In genomic region chr17:29251006-29251405, GRCm38 (mm10) we compare ENCODE assay signal across 8 mouse cellular contexts. TPM values are rescaled to one million over a fixed set of nuclear protein-coding genes. Genes with fewer than 3 reads are reported as not detected.
DNase-seq lines count a peak whose midpoint lies in the region; ATAC-seq and TF ChIP-seq lines count a peak whose summit lies in the region.
"Not testable (repeated sequence)": the region's sequence is repeated elsewhere in the genome, so short reads cannot be mapped to it uniquely, and the experiment has no call there.

No protein-coding gene starts in this region.

- H3K4me3 ChIP-seq in heart, embryonic 10.5 days; heart, embryonic 13.5 days; heart, embryonic 16.5 days (ENCODE audit: low read length); lung, embryonic 14.5 days (ENCODE audit: low read depth, low read length); lung, postnatal 0 days (ENCODE audit: low read depth, low read length): not testable (repeated sequence)

- DNase-seq in brain, adult 2 months (ENCODE audit: low read depth, low spot score) = peak; percentile 73
- DNase-seq in heart, embryonic 10.5 days (ENCODE audit: low spot score); lung, embryonic 14.5 days; lung, postnatal 0 days (ENCODE audit: low spot score): not testable (repeated sequence)
- DNase-seq in layer of hippocampus, adult 9-11 months = peak; percentile 35
- DNase-seq in right cerebral cortex, adult 18-20 months = peak; percentile 60

- not testable (repeated sequence) for H3K27me3 ChIP-seq in heart, embryonic 10.5 days (ENCODE audit: insufficient read depth, poor library complexity, severe bottlenecking); heart, embryonic 13.5 days (replicated peaks); heart, embryonic 16.5 days (ENCODE audit: control insufficient read depth, insufficient read depth, low read length); lung, embryonic 14.5 days (ENCODE audit: insufficient read depth, low read length); lung, postnatal 0 days (replicated peaks; ENCODE audit: insufficient read depth, low read length)

- peaks cover 73% of the 10 kb centered on the region for H3K4me1 ChIP-seq in heart, embryonic 10.5 days
- H3K4me1 ChIP-seq in heart, embryonic 13.5 days = peaks cover 98% of the 10 kb centered on the region
- peaks cover 89% of the 10 kb centered on the region for H3K4me1 ChIP-seq in heart, embryonic 16.5 days (ENCODE audit: control insufficient read depth, insufficient read depth, low read length)
- H3K4me1 ChIP-seq in lung, embryonic 14.5 days (ENCODE audit: insufficient read depth) = peaks cover 14% of the 10 kb centered on the region
- peaks cover 13% of the 10 kb centered on the region for H3K4me1 ChIP-seq in lung, postnatal 0 days (ENCODE audit: insufficient read depth, low read depth, low read length)

- 90% methylated on average over 14 of the region's 14 CpGs for WGBS in heart, embryonic 10.5 days
- WGBS in heart, embryonic 13.5 days = 58% methylated on average over 14 of the region's 14 CpGs
- 57% methylated on average over 14 of the region's 14 CpGs for WGBS in heart, embryonic 16.5 days
- 78% methylated on average over 14 of the region's 14 CpGs for WGBS in lung, embryonic 14.5 days
- WGBS in lung, postnatal 0 days = 70% methylated on average over 14 of the region's 14 CpGs

- not testable (repeated sequence) for TF ChIP-seq EP300 in lung, postnatal 0 days (IDR thresholded peaks at IDR 0.05)

- not testable (repeated sequence) for TF ChIP-seq CTCF in lung, embryonic 14.5 days (IDR thresholded peaks at IDR 0.05; ENCODE audit: low read depth); lung, postnatal 0 days (IDR thresholded peaks at IDR 0.05)

- peak overlapping the region; percentile 80 for H3K27ac ChIP-seq in heart, embryonic 10.5 days
- H3K27ac ChIP-seq in heart, embryonic 13.5 days (replicated peaks) = peak overlapping the region; percentile 95
- H3K27ac ChIP-seq in heart, embryonic 16.5 days (ENCODE audit: low read length) = peak overlapping the region; percentile 93
- peak overlapping the region; percentile 83; the same call in 1 of the 2 replicates for H3K27ac ChIP-seq in lung, embryonic 14.5 days (ENCODE audit: low read depth)
- 0 out of 2 replicates have a peak overlapping the region, but pooled peaks have one; percentile 69 for H3K27ac ChIP-seq in lung, postnatal 0 days (ENCODE audit: low read length)

- not testable (repeated sequence) for H3K9ac ChIP-seq in heart, embryonic 13.5 days; lung, embryonic 14.5 days; lung, postnatal 0 days (replicated peaks; ENCODE audit: low read depth)
- peak overlapping the region; percentile 4; the same call in 1 of the 2 replicates for H3K9ac ChIP-seq in heart, embryonic 16.5 days (ENCODE audit: low read length)

- not testable (repeated sequence) for H3K4me2 ChIP-seq in heart, embryonic 13.5 days; lung, embryonic 14.5 days; lung, postnatal 0 days (replicated peaks; ENCODE audit: low read depth, low read length)
- peak overlapping the region; percentile 16; the same call in 1 of the 2 replicates for H3K4me2 ChIP-seq in heart, embryonic 16.5 days (ENCODE audit: low read depth, low read length)

- ATAC-seq in heart, embryonic 13.5 days (ENCODE audit: extremely low read depth, insufficient number of reproducible peaks, low FRiP score, low TSS enrichment); heart, embryonic 16.5 days (replicated peaks; ENCODE audit: extremely low read depth, insufficient read depth, low FRiP score); lung, embryonic 14.5 days (ENCODE audit: insufficient read depth); lung, postnatal 0 days: not testable (repeated sequence)

- peaks cover 61% of the 10 kb centered on the region for H3K36me3 ChIP-seq in heart, embryonic 10.5 days
- H3K36me3 ChIP-seq in heart, embryonic 13.5 days = peaks cover 46% of the 10 kb centered on the region
- not testable (repeated sequence) for H3K36me3 ChIP-seq in heart, embryonic 16.5 days (ENCODE audit: control insufficient read depth, insufficient read depth); lung, postnatal 0 days (ENCODE audit: insufficient read depth, low read length)
- H3K36me3 ChIP-seq in lung, embryonic 14.5 days (ENCODE audit: insufficient read depth) = peaks cover 60% of the 10 kb centered on the region

- not testable (repeated sequence) for H3K9me3 ChIP-seq in heart, embryonic 10.5 days; heart, embryonic 13.5 days; heart, embryonic 16.5 days (replicated peaks; ENCODE audit: control insufficient read depth, low read length); lung, embryonic 14.5 days (ENCODE audit: low read depth, low read length); lung, postnatal 0 days (ENCODE audit: low read length)

RNA-seq across cellular contexts. Expression of gene Ppil1, which starts 13.0 kb away (rescaled TPM):
- polyA plus RNA-seq in heart, embryonic 10.5 days (2016; fragmentation: Nextera tagmentation; extraction: Ambion mirVana) = 147 and 188 TPM in 2 replicates
- polyA plus RNA-seq in heart, embryonic 13.5 days (2015; fragmentation: Nextera tagmentation; extraction: Ambion mirVana) = 106 and 128 TPM in 2 replicates
- polyA plus RNA-seq in heart, embryonic 16.5 days (2015; fragmentation: Nextera tagmentation; extraction: Ambion mirVana) = 101 and 104 TPM in 2 replicates
- 158 and 162 TPM in 2 replicates for polyA plus RNA-seq in lung, embryonic 14.5 days (2014; fragmentation: Nextera tagmentation; extraction: Ambion mirVana)
- 39.7 and 44.5 TPM in 2 replicates for polyA plus RNA-seq in lung, postnatal 0 days (2015; fragmentation: Nextera tagmentation; extraction: Ambion mirVana)

RNA-seq across cellular contexts. Expression of gene Cpne5, which starts 13.0 kb away (rescaled TPM):
- 18.0 and 23.3 TPM in 2 replicates for polyA plus RNA-seq in heart, embryonic 10.5 days (2016; fragmentation: Nextera tagmentation; extraction: Ambion mirVana)
- polyA plus RNA-seq in heart, embryonic 13.5 days (2015; fragmentation: Nextera tagmentation; extraction: Ambion mirVana) = 17.4 and 21.0 TPM in 2 replicates
- polyA plus RNA-seq in heart, embryonic 16.5 days (2015; fragmentation: Nextera tagmentation; extraction: Ambion mirVana) = 13.3 and 14.1 TPM in 2 replicates
- 6.7 and 6.9 TPM in 2 replicates for polyA plus RNA-seq in lung, embryonic 14.5 days (2014; fragmentation: Nextera tagmentation; extraction: Ambion mirVana)
- polyA plus RNA-seq in lung, postnatal 0 days (2015; fragmentation: Nextera tagmentation; extraction: Ambion mirVana) = 0.57 and 0.63 TPM in 2 replicates

RNA-seq across cellular contexts. Expression of gene BC004004, which starts 17.6 kb away (rescaled TPM):
- polyA plus RNA-seq in heart, embryonic 10.5 days (2016; fragmentation: Nextera tagmentation; extraction: Ambion mirVana) = 79.2 and 94.0 TPM in 2 replicates
- 85.0 and 91.9 TPM in 2 replicates for polyA plus RNA-seq in heart, embryonic 13.5 days (2015; fragmentation: Nextera tagmentation; extraction: Ambion mirVana)
- polyA plus RNA-seq in heart, embryonic 16.5 days (2015; fragmentation: Nextera tagmentation; extraction: Ambion mirVana) = 95.4 and 96.8 TPM in 2 replicates
- 68.9 and 71.1 TPM in 2 replicates for polyA plus RNA-seq in lung, embryonic 14.5 days (2014; fragmentation: Nextera tagmentation; extraction: Ambion mirVana)
- polyA plus RNA-seq in lung, postnatal 0 days (2015; fragmentation: Nextera tagmentation; extraction: Ambion mirVana) = 105 and 109 TPM in 2 replicates
